Mouse (Mus musculus) urinary bladder, adult 18-20 months (tissue): ENCODE results near the gene Myo1e.

ENCODE experiments used
- DNase-seq, 2 experiments: peaks; one replicate each; pipeline ENCODE4 v3.0.0; 2022; ENCODE audit warnings: low spot score in 2 of 2, mixed read lengths in 2 of 2

Gene Myo1e

DNA sequence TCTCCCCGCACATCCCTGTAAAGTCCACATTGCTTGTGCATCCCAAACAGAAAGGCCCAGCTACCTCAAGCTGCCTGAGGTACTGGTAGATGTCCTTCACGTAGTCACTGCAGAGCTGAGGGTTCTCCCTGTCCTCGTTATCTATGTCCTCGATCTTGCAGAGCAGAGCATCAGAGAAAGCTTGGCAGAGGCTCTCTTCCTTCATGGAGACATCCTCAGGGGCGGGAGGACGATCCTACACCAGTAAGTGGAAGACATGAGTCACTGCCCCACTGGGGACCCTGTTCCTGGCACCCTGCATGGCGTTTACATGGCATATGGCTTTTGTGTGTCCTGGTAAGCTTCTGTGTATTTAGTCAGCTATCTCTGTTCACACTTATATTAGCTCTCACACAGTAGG, 205.9 kb downstream of the Myo1e start:
- no peak for DNase-seq

DNA sequence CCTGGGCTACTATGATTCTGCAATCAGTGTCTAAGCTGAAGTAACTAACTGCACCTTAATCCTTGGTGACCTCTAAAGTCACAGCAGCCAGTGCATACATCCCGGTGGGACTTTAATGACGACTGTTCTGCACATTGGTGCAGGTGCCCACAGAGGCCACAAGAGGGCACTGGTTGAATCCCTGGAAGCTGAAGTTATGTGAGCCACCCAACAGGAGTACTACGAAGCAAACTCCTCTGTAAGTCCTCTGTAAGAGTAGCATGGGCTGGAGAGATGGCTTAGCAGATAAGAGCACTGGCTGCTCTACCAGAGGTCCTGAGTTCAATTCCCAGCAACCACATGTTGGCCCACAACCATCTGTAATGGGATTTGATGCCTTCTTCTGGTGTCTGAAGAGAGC, 209.3 kb downstream of the Myo1e start:
- no peak for DNase-seq

GRCm38 (mm10) chr9:70421257-70422056, 214.3 kb downstream of the Myo1e start, which contains the start of gene Ccnb2:
TSS of gene Ccnb2 (minus strand) at chr9:70421547.
- peak; percentile 60 to 66 for DNase-seq

DNA sequence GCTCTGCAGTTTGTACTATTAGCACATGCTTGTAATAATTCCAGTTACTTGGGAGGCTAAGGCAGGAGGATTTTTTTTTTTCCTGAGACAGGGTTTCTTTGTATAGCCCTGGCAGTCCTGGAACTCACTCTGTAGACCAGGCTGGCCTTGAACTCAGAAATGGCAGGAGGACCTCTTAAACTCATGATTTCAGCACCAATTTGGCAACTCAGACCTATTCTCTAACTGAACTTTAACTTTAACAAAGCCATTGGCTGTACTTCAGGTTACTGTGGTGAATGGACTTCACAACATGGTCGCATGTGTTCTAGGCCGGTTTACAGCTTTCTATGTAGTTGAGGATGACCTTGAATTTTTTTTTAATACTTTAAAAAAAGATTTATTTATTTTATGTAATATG, 215.5 kb downstream of the Myo1e start:
- DNase-seq, result no peak

GRCm38 (mm10) chr9:70439959-70440358, 232.8 kb downstream of the Myo1e start:
- DNase-seq, result no peak

GRCm38 (mm10) chr9:70449072-70449471, 241.9 kb downstream of the Myo1e start:
- no peak for DNase-seq
